Mouse (Mus musculus): ENCODE measurements around the gene Rai1.

Rai1 gene

GRCm38 (mm10) chr11:60161146-60161874 lies 56.5 kb downstream of the Rai1 start:
- DNase-seq (ENCODE audit: extremely low spot score, low read depth, low spot score) = no peak

- DNase-seq (ENCODE audit: extremely low spot score, low read depth, low spot score) = no peak
Observed at GRCm38 (mm10) chr11:60162547-60162946, 57.7 kb downstream of the Rai1 start.

DNA sequence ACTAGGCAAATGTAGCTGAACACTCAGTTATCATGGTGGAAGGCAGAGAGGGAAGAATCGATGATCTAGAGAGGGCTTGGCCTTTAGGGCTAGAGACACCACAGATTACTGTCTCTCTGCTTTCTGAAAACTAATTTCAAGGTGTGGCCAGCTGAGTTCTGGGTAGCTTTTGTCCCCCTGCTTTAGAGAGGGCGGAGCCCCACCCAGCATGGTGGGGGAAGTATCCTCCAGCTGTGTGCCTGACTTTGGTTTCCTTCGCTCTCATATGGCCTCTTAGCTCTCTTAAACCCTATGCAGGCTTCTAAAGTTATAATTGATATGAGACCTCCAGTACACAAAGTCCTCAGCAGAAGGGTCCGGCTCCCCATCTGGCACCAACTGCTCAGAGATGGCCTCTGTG lies 58.5 kb downstream of the Rai1 start:
- no peak for DNase-seq (ENCODE audit: extremely low spot score, low read depth, low spot score)

DNA sequence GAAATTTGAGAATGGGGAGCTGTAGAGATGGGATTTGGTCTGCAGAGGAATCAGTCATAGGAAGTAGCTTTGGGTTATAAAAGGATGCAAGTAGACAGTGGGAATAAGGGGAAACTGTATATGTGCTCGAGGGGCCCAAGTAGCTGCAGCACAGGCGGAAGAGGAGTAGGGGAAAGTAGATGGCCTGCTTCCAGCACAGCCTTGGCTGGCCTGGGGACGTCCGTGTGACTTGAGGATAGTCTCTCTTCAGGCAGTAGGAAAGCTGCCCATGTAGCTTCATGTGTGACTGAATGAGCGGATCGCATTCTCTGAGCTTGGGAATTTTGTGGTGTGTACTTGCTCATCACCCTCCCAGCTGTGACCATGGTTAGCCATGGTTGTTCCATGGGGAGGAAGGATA lies 59.6 kb downstream of the Rai1 start:
- DNase-seq (ENCODE audit: extremely low spot score, low read depth, low spot score) = no peak

GRCm38 (mm10) chr11:60165076-60165475 lies 60.3 kb downstream of the Rai1 start:
- DNase-seq (ENCODE audit: extremely low spot score, low read depth, low spot score) = no peak

- no peak for DNase-seq (ENCODE audit: extremely low spot score, low read depth, low spot score)
Observed at GRCm38 (mm10) chr11:60168780-60169179, 64.0 kb downstream of the Rai1 start.

DNA sequence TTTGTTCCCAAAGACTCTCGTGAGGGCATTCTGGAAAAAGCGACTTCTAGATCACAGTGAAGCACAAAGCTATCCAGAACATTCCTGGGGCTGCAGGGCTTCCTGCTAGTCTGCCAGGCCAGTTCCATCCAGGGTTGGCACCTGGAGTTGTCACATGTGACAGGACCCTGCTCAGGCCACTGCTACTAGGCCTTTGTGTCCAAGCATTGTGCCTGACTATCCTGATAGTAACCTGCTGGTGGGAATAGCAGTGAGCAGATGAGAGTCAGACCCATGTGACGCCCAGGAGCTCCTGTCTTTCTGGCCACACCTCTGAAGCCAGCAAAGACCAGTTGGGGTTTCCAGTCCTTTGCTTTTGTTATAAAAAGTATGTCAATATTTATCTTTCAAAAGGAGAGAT lies 67.3 kb downstream of the Rai1 start:
- DNase-seq (ENCODE audit: extremely low spot score, low read depth, low spot score) = no peak

DNA sequence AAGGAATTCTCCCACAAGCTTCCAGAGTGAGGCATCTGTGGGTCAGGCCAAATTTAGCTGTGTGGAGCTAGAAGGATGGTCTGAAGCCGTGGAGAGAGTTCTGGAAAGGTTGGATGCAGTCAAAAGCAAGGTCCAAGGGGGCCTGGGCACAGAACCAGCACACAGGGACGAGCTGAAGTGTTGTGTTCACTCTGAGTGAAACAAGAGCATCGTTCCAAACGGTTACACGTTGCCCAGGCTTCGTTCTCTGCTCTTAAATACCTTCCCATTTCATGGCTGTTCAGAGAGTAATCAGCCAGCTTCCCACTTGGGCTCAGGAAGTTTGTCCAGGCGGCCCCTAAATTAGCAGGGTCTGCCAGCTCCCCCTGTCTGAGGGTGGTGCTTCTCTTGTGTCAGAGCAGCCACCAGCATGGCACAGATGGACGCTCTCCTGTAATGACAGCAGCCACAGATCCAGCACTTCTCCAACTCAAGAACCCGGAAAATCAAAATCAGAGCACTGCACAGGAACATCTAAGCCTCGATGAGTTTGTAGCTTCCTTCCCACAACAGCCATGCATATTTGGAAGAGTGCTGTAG lies 68.9 kb downstream of the Rai1 start:
- DNase-seq (ENCODE audit: extremely low spot score, low read depth, low spot score) = no peak

DNA sequence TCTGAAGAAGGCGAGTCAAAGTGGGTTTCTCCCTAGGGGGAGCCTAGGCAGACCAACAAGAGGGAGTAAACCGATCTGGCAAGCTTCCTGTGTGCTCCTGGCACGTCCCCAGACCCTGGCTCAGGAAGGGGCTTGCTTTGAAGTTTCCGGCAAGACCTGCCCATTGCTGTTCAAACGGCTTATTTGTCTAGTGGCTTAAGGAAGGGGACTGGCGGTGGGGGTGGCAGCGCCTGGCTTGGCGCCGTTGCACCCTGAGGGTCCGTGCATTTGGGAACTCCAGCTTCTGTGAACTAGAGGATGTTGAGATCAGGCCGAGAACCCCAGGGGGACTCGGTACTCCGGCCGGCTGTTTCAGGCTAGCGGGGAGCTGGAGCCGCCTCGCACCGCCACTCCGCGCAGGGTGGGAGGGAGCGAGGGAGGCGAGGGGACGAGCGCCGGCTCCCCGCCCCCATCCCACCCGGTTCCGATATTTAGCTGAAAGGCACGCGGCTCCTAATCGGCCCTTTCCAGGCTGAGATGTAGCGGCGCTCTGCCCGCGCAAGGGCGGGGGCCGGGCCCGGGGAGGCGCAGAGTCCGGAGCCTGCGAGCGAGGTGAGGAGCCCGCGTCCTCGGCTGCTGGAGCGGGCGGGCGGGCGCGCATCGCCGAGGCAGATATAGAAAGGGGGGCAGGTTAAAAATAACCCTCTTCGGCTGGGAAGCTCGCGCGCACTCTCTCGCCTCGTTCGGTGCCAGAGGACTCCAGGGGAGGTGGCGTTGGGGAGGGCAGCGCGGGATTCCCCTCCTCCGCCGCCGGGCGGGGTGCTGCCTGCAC lies 70.8 kb downstream of the Rai1 start:
- peak; percentile 28 for DNase-seq (ENCODE audit: extremely low spot score, low read depth, low spot score)

GRCm38 (mm10) chr11:60176182-60176974 lies 71.6 kb downstream of the Rai1 start:
- DNase-seq (ENCODE audit: extremely low spot score, low read depth, low spot score) = peak; percentile 18

DNA sequence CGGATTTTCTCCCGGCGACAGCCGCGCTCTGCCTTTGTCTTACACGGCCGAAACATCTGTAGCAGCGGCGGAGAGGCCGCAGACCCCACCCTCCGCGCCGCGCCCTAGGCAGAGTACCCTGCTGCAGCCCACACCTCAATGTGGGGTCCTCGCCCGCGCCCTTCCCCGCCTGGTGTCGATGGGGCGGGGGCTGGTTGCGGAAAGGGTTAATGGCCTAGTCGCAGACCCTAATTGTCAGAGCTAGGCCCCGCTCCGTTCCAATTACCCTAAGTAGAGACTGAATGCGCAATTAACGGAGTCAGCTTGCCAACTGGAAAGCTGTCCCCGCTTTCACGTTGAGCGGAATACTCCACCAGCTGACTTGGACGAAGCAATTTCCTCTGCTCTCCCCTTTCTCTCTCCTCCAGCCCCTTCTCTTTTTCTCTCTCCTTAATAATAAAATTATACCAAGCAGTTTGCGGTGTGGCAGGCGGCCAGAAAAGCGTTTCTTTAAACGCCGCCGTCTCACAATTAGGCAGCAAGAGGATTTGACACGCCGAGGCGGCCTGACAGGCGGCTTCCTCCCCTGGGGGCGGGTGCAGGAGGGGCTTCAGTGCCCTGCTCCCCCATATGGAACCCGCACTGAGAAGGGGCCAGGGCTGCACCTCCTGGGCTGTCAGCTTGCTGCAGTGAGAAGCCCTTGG lies 72.3 kb downstream of the Rai1 start:
- peak; percentile 26 for DNase-seq (ENCODE audit: extremely low spot score, low read depth, low spot score)

GRCm38 (mm10) chr11:60178005-60178404 lies 73.2 kb downstream of the Rai1 start:
- no peak for DNase-seq (ENCODE audit: extremely low spot score, low read depth, low spot score)

DNA sequence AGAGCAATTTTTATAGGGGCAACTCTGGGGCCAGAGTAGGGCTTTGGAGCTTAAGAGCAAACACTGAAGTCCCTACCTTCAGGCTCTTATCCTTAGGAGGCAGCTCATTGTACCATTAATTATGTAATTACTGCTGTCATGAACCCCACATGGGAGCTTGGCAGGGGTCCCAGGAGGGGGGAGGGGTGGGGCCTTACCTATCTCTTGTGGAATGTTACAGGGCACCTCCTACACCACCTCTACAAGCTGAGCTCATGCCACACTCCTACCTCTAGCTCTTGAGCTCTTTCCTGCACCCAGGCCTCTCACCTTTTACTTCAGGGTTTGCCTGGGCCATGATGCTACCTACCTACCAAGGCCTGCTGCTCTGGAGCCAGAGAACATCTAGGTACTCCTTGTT lies 73.7 kb downstream of the Rai1 start:
- DNase-seq (ENCODE audit: extremely low spot score, low read depth, low spot score) = no peak

DNA sequence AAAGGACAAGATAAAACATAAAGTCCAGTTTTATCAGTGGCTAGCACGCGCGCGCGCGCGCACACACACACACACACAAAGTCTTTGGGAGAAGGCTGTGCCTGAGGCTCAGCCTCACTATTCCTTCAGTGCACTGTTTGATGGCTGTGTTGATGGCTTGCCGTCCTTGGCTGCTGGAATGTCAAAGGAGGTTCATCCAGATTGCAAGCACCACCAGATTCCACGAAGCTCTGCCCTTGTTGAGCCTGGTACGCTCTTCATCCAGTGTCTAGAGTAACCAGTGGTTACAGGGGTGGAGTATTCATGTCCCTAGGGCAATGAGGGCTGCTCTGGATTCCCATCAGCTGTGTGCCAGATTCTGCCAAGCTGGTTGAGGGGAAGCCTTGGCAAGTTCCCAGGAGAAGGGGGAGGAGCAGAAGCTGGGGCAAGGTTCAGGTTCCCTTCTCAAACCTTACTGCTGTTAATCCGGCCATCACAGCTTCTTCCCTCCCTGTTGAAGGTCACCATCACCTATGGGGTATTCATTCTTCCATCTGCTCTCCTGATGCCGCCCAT lies 77.4 kb downstream of the Rai1 start:
- no peak for DNase-seq (ENCODE audit: extremely low spot score, low read depth, low spot score)

GRCm38 (mm10) chr11:60182741-60183140 lies 77.9 kb downstream of the Rai1 start:
- no peak for DNase-seq (ENCODE audit: extremely low spot score, low read depth, low spot score)

DNA sequence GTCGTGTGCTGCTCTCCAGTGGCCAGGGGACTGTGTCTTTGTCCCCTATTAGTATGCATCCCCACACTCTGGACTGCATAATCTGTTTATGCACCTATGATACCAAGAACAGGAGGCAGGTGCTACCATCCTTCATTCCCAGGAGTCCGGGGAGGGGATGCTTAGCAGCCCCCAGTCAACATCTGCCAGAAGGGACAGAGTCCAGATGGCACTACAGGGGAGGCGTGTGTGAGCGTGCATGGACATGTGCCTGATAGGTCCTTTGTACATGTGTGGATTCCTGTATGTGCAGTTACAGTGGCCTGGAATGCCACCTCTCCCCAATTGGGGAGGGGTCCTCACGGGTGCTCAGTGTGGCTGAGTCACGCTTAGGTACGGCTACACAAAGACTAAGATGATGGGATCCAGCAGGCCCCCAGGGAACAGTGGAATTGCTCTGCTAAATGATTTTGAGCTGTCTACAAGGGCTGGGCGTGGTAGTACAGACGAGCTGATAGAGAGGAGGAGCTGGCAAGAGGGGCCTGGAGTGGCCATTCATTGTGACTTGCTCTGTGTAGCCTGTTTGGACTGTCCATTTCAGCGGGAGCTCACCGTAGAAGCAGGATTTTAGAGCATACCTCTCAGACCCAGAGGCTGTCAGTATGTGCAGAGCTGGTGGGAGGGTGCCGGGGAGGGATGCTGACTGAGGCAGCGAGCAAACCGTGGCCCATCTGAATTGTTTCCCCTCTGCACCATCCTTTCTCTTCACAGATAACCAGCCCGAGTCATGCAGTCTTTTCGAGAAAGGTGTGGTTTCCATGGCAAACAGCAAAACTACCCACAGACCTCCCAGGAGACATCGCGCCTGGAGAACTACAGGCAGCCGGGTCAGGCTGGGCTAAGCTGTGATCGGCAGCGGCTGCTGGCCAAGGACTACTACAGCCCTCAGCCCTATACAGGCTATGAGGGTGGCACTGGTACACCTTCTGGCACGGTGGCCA lies 79.8 kb downstream of the Rai1 start:
- DNase-seq (ENCODE audit: extremely low spot score, low read depth, low spot score) = no peak

DNA sequence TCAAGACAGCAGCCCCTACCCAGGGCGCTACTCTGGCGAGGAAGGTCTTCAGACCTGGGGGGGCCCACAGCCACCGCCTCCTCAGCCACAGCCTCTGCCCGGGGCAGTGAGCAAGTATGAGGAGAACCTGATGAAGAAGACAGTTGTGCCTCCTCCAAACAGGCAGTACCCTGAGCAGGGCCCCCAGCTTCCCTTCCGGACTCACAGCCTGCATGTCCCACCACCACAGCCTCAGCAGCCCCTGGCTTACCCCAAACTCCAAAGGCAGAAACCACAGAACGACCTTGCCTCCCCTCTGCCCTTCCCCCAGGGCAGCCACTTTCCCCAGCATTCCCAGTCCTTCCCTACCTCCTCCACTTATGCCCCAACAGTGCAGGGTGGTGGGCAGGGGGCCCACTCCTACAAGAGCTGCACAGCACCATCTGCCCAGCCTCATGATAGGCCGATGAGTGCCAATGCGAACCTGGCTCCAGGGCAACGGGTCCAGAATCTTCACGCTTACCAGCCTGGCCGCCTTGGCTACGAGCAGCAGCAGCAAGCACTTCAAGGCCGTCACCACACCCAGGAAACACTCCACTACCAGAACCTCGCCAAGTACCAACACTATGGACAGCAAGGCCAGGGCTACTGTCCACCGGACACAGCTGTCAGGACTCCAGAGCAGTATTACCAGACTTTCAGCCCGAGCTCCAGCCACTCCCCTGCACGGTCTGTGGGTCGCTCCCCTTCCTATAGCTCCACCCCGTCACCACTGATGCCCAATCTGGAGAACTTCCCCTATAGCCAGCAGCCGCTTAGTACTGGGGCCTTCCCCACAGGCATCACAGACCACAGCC lies 80.8 kb downstream of the Rai1 start:
- DNase-seq (ENCODE audit: extremely low spot score, low read depth, low spot score) = no peak

- no peak for DNase-seq (ENCODE audit: extremely low spot score, low read depth, low spot score)
Observed at GRCm38 (mm10) chr11:60187070-60187469, 82.3 kb downstream of the Rai1 start.
